7 mouse cellular contexts compared by ENCODE assay signal in genomic region chr19:44295741-44296140, GRCm38 (mm10). TPM values are rescaled to one million over a fixed set of nuclear protein-coding genes. Genes with fewer than 3 reads are reported as not detected.
DNase-seq lines count a peak whose midpoint lies in the region; ATAC-seq and TF ChIP-seq lines count a peak whose summit lies in the region.

No protein-coding gene starts in this region.

- H3K27ac ChIP-seq in embryonic facial prominence, embryonic 11.5 days (replicated peaks; ENCODE audit: low read depth, low read length) = no peak overlapping the region
- H3K27ac ChIP-seq in kidney, adult 2 months (ENCODE audit: insufficient read depth, low read depth, low read length) = no peak overlapping the region
- H3K27ac ChIP-seq in limb, embryonic 12.5 days = no peak overlapping the region
- H3K27ac ChIP-seq in midbrain, embryonic 14.5 days (replicated peaks; ENCODE audit: low read depth, low read length) = no peak overlapping the region; the same call in 1 of the 2 replicates

- ATAC-seq in embryonic facial prominence, embryonic 11.5 days (replicated peaks; ENCODE audit: insufficient number of reproducible peaks, low FRiP score, low TSS enrichment, low read depth) = no peak
- ATAC-seq in limb, embryonic 12.5 days (ENCODE audit: insufficient number of reproducible peaks, insufficient read depth, low FRiP score, low TSS enrichment, low read depth) = no peak
- ATAC-seq in midbrain, embryonic 14.5 days (ENCODE audit: low FRiP score, low TSS enrichment) = no peak

- peak; percentile 92 for DNase-seq in adrenal gland, postnatal 10 days
- peak; percentile 88 for DNase-seq in embryonic facial prominence, embryonic 11.5 days (ENCODE audit: low spot score)
- DNase-seq in heart, adult 18-20 months = peak; percentile 84 to 88
- peak; percentile 90 for DNase-seq in kidney, adult 2 months
- DNase-seq in midbrain, embryonic 14.5 days = peak; percentile 88
- DNase-seq in spleen, adult 12 weeks (ENCODE audit: low spot score) = peak; percentile 79

- H3K27me3 ChIP-seq in embryonic facial prominence, embryonic 11.5 days (ENCODE audit: control insufficient read depth, insufficient read depth, low read length) = no peaks in the 10 kb centered on the region
- no peaks in the 10 kb centered on the region for H3K27me3 ChIP-seq in kidney, adult 2 months (replicated peaks; ENCODE audit: control insufficient read depth, insufficient read depth, low read length)
- H3K27me3 ChIP-seq in limb, embryonic 12.5 days = no peaks in the 10 kb centered on the region
- no peaks in the 10 kb centered on the region for H3K27me3 ChIP-seq in midbrain, embryonic 14.5 days (ENCODE audit: control insufficient read depth, insufficient read depth, low read length)

- peaks cover 25% of the 10 kb centered on the region for H3K36me3 ChIP-seq in embryonic facial prominence, embryonic 11.5 days (replicated peaks; ENCODE audit: control insufficient read depth, insufficient read depth, low read depth, low read length)
- no peaks in the 10 kb centered on the region for H3K36me3 ChIP-seq in kidney, adult 2 months (ENCODE audit: control insufficient read depth, insufficient read depth, low read length)
- peaks cover 60% of the 10 kb centered on the region for H3K36me3 ChIP-seq in limb, embryonic 12.5 days
- H3K36me3 ChIP-seq in midbrain, embryonic 14.5 days (ENCODE audit: control insufficient read depth, insufficient read depth, low read length) = peaks cover 57% of the 10 kb centered on the region

- peak overlapping the region; percentile 87 for H3K4me2 ChIP-seq in embryonic facial prominence, embryonic 11.5 days (ENCODE audit: low read depth, low read length)
- peak overlapping the region; percentile 99 for H3K4me2 ChIP-seq in limb, embryonic 12.5 days
- peak overlapping the region; percentile 100 for H3K4me2 ChIP-seq in midbrain, embryonic 14.5 days (ENCODE audit: low read length)

- H3K4me1 ChIP-seq in embryonic facial prominence, embryonic 11.5 days (ENCODE audit: control insufficient read depth, insufficient read depth, low read length) = peaks cover 13% of the 10 kb centered on the region
- H3K4me1 ChIP-seq in kidney, adult 2 months (ENCODE audit: control insufficient read depth, insufficient read depth, low read length) = peaks cover 7% of the 10 kb centered on the region; the same call in 1 of the 2 replicates
- peaks cover 75% of the 10 kb centered on the region for H3K4me1 ChIP-seq in limb, embryonic 12.5 days (replicated peaks)
- peaks cover 53% of the 10 kb centered on the region for H3K4me1 ChIP-seq in midbrain, embryonic 14.5 days (ENCODE audit: control insufficient read depth, insufficient read depth, low read length)

- peak overlapping the region; percentile 86 for H3K4me3 ChIP-seq in embryonic facial prominence, embryonic 11.5 days (ENCODE audit: low read depth, low read length)
- peak overlapping the region; percentile 5 for H3K4me3 ChIP-seq in kidney, adult 2 months (ENCODE audit: insufficient read depth, low read depth, low read length)
- peak overlapping the region; percentile 83 for H3K4me3 ChIP-seq in limb, embryonic 12.5 days (replicated peaks)
- peak overlapping the region; percentile 95 for H3K4me3 ChIP-seq in midbrain, embryonic 14.5 days (replicated peaks; ENCODE audit: low read depth, low read length)

- H3K9me3 ChIP-seq in embryonic facial prominence, embryonic 11.5 days (replicated peaks; ENCODE audit: control insufficient read depth, low read length) = no peaks in the 10 kb centered on the region
- H3K9me3 ChIP-seq in limb, embryonic 12.5 days = no peaks in the 10 kb centered on the region
- H3K9me3 ChIP-seq in midbrain, embryonic 14.5 days (ENCODE audit: control insufficient read depth, low read length) = no peaks in the 10 kb centered on the region

- TF ChIP-seq CTCF in kidney, adult 2 months (conservative IDR thresholded peaks at IDR 0.05; ENCODE audit: insufficient read depth, insufficient read length, low read depth, low read length) = peak; percentile 99

- WGBS in embryonic facial prominence, embryonic 11.5 days = 3% methylated on average over 4 of the region's 4 CpGs
- 3% methylated on average over 4 of the region's 4 CpGs for WGBS in kidney, adult 2 months
- 5% methylated on average over 4 of the region's 4 CpGs for WGBS in limb, embryonic 12.5 days
- under 1% methylated on average over 4 of the region's 4 CpGs for WGBS in midbrain, embryonic 14.5 days

- peak overlapping the region; percentile 61 for H3K9ac ChIP-seq in embryonic facial prominence, embryonic 11.5 days (replicated peaks; ENCODE audit: low read length)
- peak overlapping the region; percentile 93 for H3K9ac ChIP-seq in limb, embryonic 12.5 days (replicated peaks)
- peak overlapping the region; percentile 88 for H3K9ac ChIP-seq in midbrain, embryonic 14.5 days (replicated peaks; ENCODE audit: low read length)

- no peak for TF ChIP-seq POLR2A in kidney, adult 2 months (IDR thresholded peaks at IDR 0.05; ENCODE audit: low read depth, low read length)

RNA-seq across cellular contexts. Expression of gene Scd2, which starts 2.3 kb away (rescaled TPM):
- 100 to 1,000 TPM; 226 to 239 TPM for total RNA-seq in adrenal gland, postnatal 10 days (2021)
- 298 and 305 TPM in 2 replicates for polyA plus RNA-seq in embryonic facial prominence, embryonic 11.5 days (2014; fragmentation: Nextera tagmentation; extraction: Ambion mirVana)
- total RNA-seq in heart, adult 18-20 months (2021) = 1 to 10 TPM; 9.1 to 9.4 TPM
- polyA plus RNA-seq in kidney, adult 2 months (2012; rRNA removed) = 61.3 and 63.9 TPM in 2 replicates
- polyA plus RNA-seq in limb, embryonic 12.5 days (2016; fragmentation: Nextera tagmentation; extraction: Ambion mirVana) = 304 and 317 TPM in 2 replicates
- 194 and 281 TPM in 2 replicates for polyA plus RNA-seq in midbrain, embryonic 14.5 days (2014; fragmentation: Nextera tagmentation; extraction: Ambion mirVana)

RNA-seq across cellular contexts. Expression of gene Scd4, which starts 37.2 kb away (rescaled TPM):
- total RNA-seq in adrenal gland, postnatal 10 days (2021) = 1 to 10 TPM; 1.6 to 1.7 TPM
- polyA plus RNA-seq in embryonic facial prominence, embryonic 11.5 days (2014; fragmentation: Nextera tagmentation; extraction: Ambion mirVana) = not detected in 2 replicates
- 1 to 10 TPM; 4.3 to 7.8 TPM for total RNA-seq in heart, adult 18-20 months (2021)
- 0.23 and 0.26 TPM in 2 replicates for polyA plus RNA-seq in kidney, adult 2 months (2012; rRNA removed)
- 0.06 TPM in 1 of 2 replicates, not detected in the other for polyA plus RNA-seq in limb, embryonic 12.5 days (2016; fragmentation: Nextera tagmentation; extraction: Ambion mirVana)
- polyA plus RNA-seq in midbrain, embryonic 14.5 days (2014; fragmentation: Nextera tagmentation; extraction: Ambion mirVana) = 0.11 and 0.19 TPM in 2 replicates

Comparison
In these comparisons a context has a peak if more than half of its experiments do, and no peak if none do; other contexts are left out.
1. H3K4me3 ChIP-seq: peak in every context shown above with its lines; median percentile 95 in midbrain, embryonic 14.5 days; 86 in embryonic facial prominence, embryonic 11.5 days; 83 in limb, embryonic 12.5 days; 5 in kidney, adult 2 months.